Mouse (Mus musculus) midbrain, embryonic 13.5 days (tissue): ENCODE results near the gene Clcn2. TPM values are rescaled to one million over a fixed set of nuclear protein-coding genes. Genes with fewer than 3 reads are reported as not detected.

Experiments used
- ATAC-seq: fragments of 200-750 bp; cut with Nextera tagmentation; 2 replicates; pipeline ENCODE4 v1.8.0; 2017; ENCODE audit warnings: mild to moderate bottlenecking, moderate TSS enrichment, moderate library complexity
- H3K27ac ChIP-seq: fragments of 300-500 bp; sonication (generic); 2 replicates; pipeline ENCODE4 v1.5.1; 2015; ENCODE audit warnings: inconsistent platforms, mild to moderate bottlenecking, moderate library complexity
- H3K27me3 ChIP-seq: fragments of 300-500 bp; sonication (generic); 2 replicates; pipeline ENCODE4 v1.6.1; 2015; ENCODE audit warnings: mild to moderate bottlenecking, inconsistent platforms
- H3K36me3 ChIP-seq: fragments of 300-500 bp; sonication (generic); 2 replicates; pipeline ENCODE4 v1.6.1; 2015; ENCODE audit warnings: mild to moderate bottlenecking, inconsistent platforms
- H3K4me1 ChIP-seq: fragments of 300-500 bp; sonication (generic); replicated peaks from 2 replicates; pipeline ENCODE4 v1.6.1; 2015; ENCODE audit warnings: inconsistent platforms
- H3K4me2 ChIP-seq: fragments of 300-500 bp; sonication (generic); replicated peaks from 2 replicates; pipeline ENCODE4 v1.6.1; 2015; ENCODE audit warnings: moderate library complexity, mild to moderate bottlenecking, inconsistent platforms
- H3K4me3 ChIP-seq: fragments of 300-500 bp; sonication (generic); replicated peaks from 2 replicates; pipeline ENCODE4 v1.5.1; 2015; ENCODE audit warnings: mild to moderate bottlenecking, inconsistent platforms
- H3K9ac ChIP-seq: fragments of 300-500 bp; sonication (generic); replicated peaks from 2 replicates; pipeline ENCODE4 v1.6.1; 2015; ENCODE audit warnings: mild to moderate bottlenecking, inconsistent platforms
- H3K9me3 ChIP-seq: fragments of 300-500 bp; sonication (generic); 2 replicates; pipeline ENCODE4 v1.6.1; 2016; ENCODE audit warnings: mild to moderate bottlenecking, inconsistent platforms
- WGBS: fragments of 180-500 bp; shearing (Covaris S2); methylation state at CpG from one replicate; pipeline ENCODE4 v1.1.7; 2015; 5-methylcytosine and 5-hydroxymethylcytosine counted together
- polyA plus RNA-seq: library from polyadenylated mRNA; unstranded; fragments of >200 nt; fragmentation: Nextera tagmentation; extraction: Ambion mirVana; gene quantifications from 2 replicates; pipeline ENCODE4 v1.2.1, GENCODE M21; 2015

The Clcn2 gene
- polyA plus RNA-seq, 1 experiment from 2014 or later = 32.0 TPM

- peak; percentile 77 for ATAC-seq
These were observed 15.6 kb upstream of the Clcn2 start, which contains the start of gene Chrd for GRCm38 (mm10) chr16:20732925-20733730. Gene Chrd (plus strand): TSS chr16:20733127.

GRCm38 (mm10) chr16:20732251-20732924, 14.8 kb upstream of the Clcn2 start:
- peak overlapping the region; percentile 84 for H3K9ac ChIP-seq
- no peaks in the 10 kb centered on the region for H3K9me3 ChIP-seq
- peak; percentile 65 for ATAC-seq
- H3K27me3 ChIP-seq = peaks cover 29% of the 10 kb centered on the region
- peak overlapping the region; percentile 78 for H3K4me2 ChIP-seq
- H3K4me3 ChIP-seq = peak overlapping the region; percentile 57
- peaks cover 4% of the 10 kb centered on the region; the same call in 1 of the 2 replicates for H3K36me3 ChIP-seq
- H3K27ac ChIP-seq = peak overlapping the region; percentile 74
- peaks cover 22% of the 10 kb centered on the region for H3K4me1 ChIP-seq
- under 1% methylated on average over 27 of the region's 30 CpGs for WGBS

More at GRCm38 (mm10) chr16:20732925-20733730, 15.6 kb upstream of the Clcn2 start, which contains the start of gene Chrd:
- Histone ChIP-seq H3K27ac (peak within 1 kb of the TSS; percentile 74), H3K9ac (peak within 1 kb of the TSS; percentile 84), H3K9me3 (no peaks in the 10 kb centered on the region), H3K4me3 (peak within 1 kb of the TSS; percentile 57), H3K27me3 (peaks cover 29% of the 10 kb centered on the region), H3K4me1 (peaks cover 22% of the 10 kb centered on the region), H3K36me3 (peaks cover 4% of the 10 kb centered on the region; the same call in 1 of the 2 replicates), H3K4me2 (peak within 1 kb of the TSS; percentile 78)
- WGBS = under 1% methylated on average over 61 of the region's 70 CpGs

- Histone ChIP-seq H3K36me3 (peaks cover 4% of the 10 kb centered on the region; the same call in 1 of the 2 replicates), H3K9ac (no peak overlapping the region), H3K27ac (peak overlapping the region; percentile 74; the same call in 1 of the 2 replicates), H3K9me3 (no peaks in the 10 kb centered on the region), H3K4me3 (0 out of 2 replicates have a peak overlapping the region, but pooled peaks have one; percentile 57), H3K4me1 (peaks cover 22% of the 10 kb centered on the region), H3K27me3 (peaks cover 29% of the 10 kb centered on the region), H3K4me2 (peak overlapping the region; percentile 78; the same call in 1 of the 2 replicates)
- WGBS = 65% methylated on average over 5 of the region's 5 CpGs
- ATAC-seq = 0 out of 2 replicates have a peak, but pooled peaks have one; percentile 7
These were observed 14.1 kb upstream of the Clcn2 start for GRCm38 (mm10) chr16:20731688-20732087.

GRCm38 (mm10) chr16:20730293-20730711, 12.8 kb upstream of the Clcn2 start:
- WGBS = 42% methylated on average over 5 of the region's 5 CpGs
- no peaks in the 10 kb centered on the region for H3K9me3 ChIP-seq

GRCm38 (mm10) chr16:20726384-20726783, 8.8 kb upstream of the Clcn2 start:
- peaks cover 12% of the 10 kb centered on the region for H3K36me3 ChIP-seq
- H3K9me3 ChIP-seq = no peaks in the 10 kb centered on the region
- H3K4me1 ChIP-seq = no peaks in the 10 kb centered on the region
- no peak overlapping the region for H3K4me2 ChIP-seq
- no peak overlapping the region for H3K4me3 ChIP-seq
- H3K27me3 ChIP-seq = no peaks in the 10 kb centered on the region
- WGBS = 80% methylated on average over 1 of the region's 1 CpGs
- H3K27ac ChIP-seq = no peak overlapping the region
- H3K9ac ChIP-seq = no peak overlapping the region
- ATAC-seq = no peak

More at GRCm38 (mm10) chr16:20730293-20730711, 12.8 kb upstream of the Clcn2 start:
- H3K27me3 ChIP-seq = peaks cover 19% of the 10 kb centered on the region
- peaks cover 22% of the 10 kb centered on the region for H3K4me1 ChIP-seq
- H3K9ac ChIP-seq = no peak overlapping the region
- no peak for ATAC-seq
- H3K4me3 ChIP-seq = no peak overlapping the region
- no peaks in the 10 kb centered on the region for H3K36me3 ChIP-seq
- no peak overlapping the region for H3K4me2 ChIP-seq
- no peak overlapping the region for H3K27ac ChIP-seq

GRCm38 (mm10) chr16:20725750-20726149, 8.2 kb upstream of the Clcn2 start:
- Histone ChIP-seq H3K9me3 (no peaks in the 10 kb centered on the region), H3K4me3 (no peak overlapping the region), H3K27ac (no peak overlapping the region), H3K4me2 (no peak overlapping the region), H3K4me1 (no peaks in the 10 kb centered on the region), H3K9ac (no peak overlapping the region), H3K27me3 (no peaks in the 10 kb centered on the region), H3K36me3 (peaks cover 14% of the 10 kb centered on the region)
- 80% methylated on average over 4 of the region's 4 CpGs for WGBS
- ATAC-seq = no peak

GRCm38 (mm10) chr16:20725321-20725720, 7.8 kb upstream of the Clcn2 start:
- no peaks in the 10 kb centered on the region for H3K4me1 ChIP-seq
- H3K4me2 ChIP-seq = no peak overlapping the region
- H3K27ac ChIP-seq = no peak overlapping the region
- no peak for ATAC-seq
- H3K9me3 ChIP-seq = no peaks in the 10 kb centered on the region
- H3K36me3 ChIP-seq = peaks cover 18% of the 10 kb centered on the region
- no peak overlapping the region for H3K4me3 ChIP-seq
- WGBS = 89% methylated on average over 7 of the region's 7 CpGs
- no peak overlapping the region for H3K9ac ChIP-seq
- no peaks in the 10 kb centered on the region for H3K27me3 ChIP-seq

- H3K9ac ChIP-seq = no peak overlapping the region
- peaks cover 24% of the 10 kb centered on the region for H3K36me3 ChIP-seq
- no peaks in the 10 kb centered on the region for H3K9me3 ChIP-seq
- no peak overlapping the region for H3K4me3 ChIP-seq
- H3K27ac ChIP-seq = no peak overlapping the region
- H3K4me1 ChIP-seq = no peaks in the 10 kb centered on the region
- ATAC-seq = peak; percentile 48
- 33% methylated on average over 5 of the region's 5 CpGs for WGBS
- H3K4me2 ChIP-seq = no peak overlapping the region
- no peaks in the 10 kb centered on the region for H3K27me3 ChIP-seq
These were observed 6.8 kb upstream of the Clcn2 start for GRCm38 (mm10) chr16:20724338-20724748.

- Histone ChIP-seq H3K9ac (no peak overlapping the region), H3K4me2 (no peak overlapping the region), H3K27ac (no peak overlapping the region), H3K9me3 (no peaks in the 10 kb centered on the region), H3K27me3 (no peaks in the 10 kb centered on the region), H3K4me1 (peaks cover 7% of the 10 kb centered on the region), H3K36me3 (peaks cover 24% of the 10 kb centered on the region), H3K4me3 (no peak overlapping the region)
- no peak for ATAC-seq
- 73% methylated on average over 4 of the region's 4 CpGs for WGBS
These were observed 5.7 kb upstream of the Clcn2 start for GRCm38 (mm10) chr16:20723247-20723646.

GRCm38 (mm10) chr16:20722736-20723135, 5.2 kb upstream of the Clcn2 start:
- Histone ChIP-seq H3K4me1 (peaks cover 10% of the 10 kb centered on the region), H3K36me3 (peaks cover 24% of the 10 kb centered on the region), H3K27me3 (no peaks in the 10 kb centered on the region), H3K9me3 (no peaks in the 10 kb centered on the region), H3K4me3 (no peak overlapping the region), H3K4me2 (no peak overlapping the region), H3K27ac (no peak overlapping the region), H3K9ac (no peak overlapping the region)
- 85% methylated on average over 4 of the region's 4 CpGs for WGBS
- ATAC-seq = no peak

GRCm38 (mm10) chr16:20721808-20722207, 4.3 kb upstream of the Clcn2 start:
- peaks cover 24% of the 10 kb centered on the region for H3K36me3 ChIP-seq
- H3K9ac ChIP-seq = no peak overlapping the region
- no peak for ATAC-seq
- no peak overlapping the region for H3K4me3 ChIP-seq
- H3K4me2 ChIP-seq = no peak overlapping the region
- H3K9me3 ChIP-seq = no peaks in the 10 kb centered on the region
- peaks cover 15% of the 10 kb centered on the region for H3K4me1 ChIP-seq
- WGBS = 90% methylated on average over 10 of the region's 10 CpGs
- H3K27ac ChIP-seq = no peak overlapping the region
- no peaks in the 10 kb centered on the region for H3K27me3 ChIP-seq
